Mouse (Mus musculus): ENCODE measurements at regions not wholly inside any gene's neighbourhood (a gene's known extent, or its start where the extent isn't known, plus 50 kb on each side); places are given as distances from the start of the nearest gene placed in this dataset.

GRCm38 (mm10) chr6:31106144-31106836, 147.4 kb upstream of the Klf14 start:
- H3K9me3 ChIP-seq (ENCODE audit: control insufficient read depth, low read length) = peaks cover 2% of the 10 kb centered on the region; the same call in 1 of the 2 replicates
- WGBS = 84% methylated on average over 10 of the region's 10 CpGs
- H3K4me3 ChIP-seq (ENCODE audit: low read length) = no peak overlapping the region
- H3K9ac ChIP-seq (ENCODE audit: low read depth, low read length) = no peak overlapping the region
- no peaks in the 10 kb centered on the region for H3K27me3 ChIP-seq (ENCODE audit: control insufficient read depth, insufficient read depth, low read length)
- H3K36me3 ChIP-seq (ENCODE audit: control insufficient read depth, insufficient read depth, low read length) = no peaks in the 10 kb centered on the region
- no peaks in the 10 kb centered on the region for H3K4me1 ChIP-seq (ENCODE audit: control insufficient read depth, insufficient read depth, low read length)
- no peak overlapping the region for H3K4me2 ChIP-seq (replicated peaks; ENCODE audit: low read depth, low read length)
- no peak for ATAC-seq (ENCODE audit: low FRiP score, low TSS enrichment)
- no peak overlapping the region for H3K27ac ChIP-seq (ENCODE audit: low read depth, low read length)

GRCm38 (mm10) chr6:31106856-31107359, 148.0 kb upstream of the Klf14 start:
- no peaks in the 10 kb centered on the region for H3K4me1 ChIP-seq (ENCODE audit: control insufficient read depth, insufficient read depth, low read length)
- no peak overlapping the region for H3K4me2 ChIP-seq (replicated peaks; ENCODE audit: low read depth, low read length)
- H3K36me3 ChIP-seq (ENCODE audit: control insufficient read depth, insufficient read depth, low read length) = no peaks in the 10 kb centered on the region
- no peak overlapping the region for H3K27ac ChIP-seq (ENCODE audit: low read depth, low read length)
- no peak for ATAC-seq (ENCODE audit: low FRiP score, low TSS enrichment)
- peaks cover 2% of the 10 kb centered on the region; the same call in 1 of the 2 replicates for H3K9me3 ChIP-seq (ENCODE audit: control insufficient read depth, low read length)
- no peak overlapping the region for H3K9ac ChIP-seq (ENCODE audit: low read depth, low read length)
- H3K4me3 ChIP-seq (ENCODE audit: low read length) = no peak overlapping the region
- no peaks in the 10 kb centered on the region for H3K27me3 ChIP-seq (ENCODE audit: control insufficient read depth, insufficient read depth, low read length)
- 91% methylated on average over 10 of the region's 10 CpGs for WGBS

DNA sequence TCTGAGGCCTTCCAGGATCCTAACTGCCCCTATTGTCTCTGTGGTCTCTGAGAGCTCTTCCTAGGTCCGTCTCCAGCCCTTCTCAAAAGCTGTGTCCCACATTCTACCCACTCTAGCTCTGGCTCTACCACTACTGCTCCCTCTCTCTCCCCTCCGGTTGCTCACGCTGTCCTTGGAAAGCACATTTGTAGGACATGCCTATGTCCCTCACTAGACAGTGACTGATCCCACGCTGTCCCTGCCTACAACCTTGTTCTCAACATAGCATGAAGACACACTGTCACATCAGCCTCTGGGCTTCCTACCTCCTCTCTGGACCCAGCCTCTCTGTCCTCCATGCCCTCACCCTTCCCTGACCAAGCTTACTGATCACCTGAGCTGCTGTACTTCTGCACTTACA, 148.5 kb upstream of the Klf14 start:
- Histone ChIP-seq H3K9ac (ENCODE audit: low read depth, low read length) (no peak overlapping the region), H3K27me3 (ENCODE audit: control insufficient read depth, insufficient read depth, low read length) (no peaks in the 10 kb centered on the region), H3K27ac (ENCODE audit: low read depth, low read length) (no peak overlapping the region), H3K36me3 (ENCODE audit: control insufficient read depth, insufficient read depth, low read length) (no peaks in the 10 kb centered on the region), H3K9me3 (ENCODE audit: control insufficient read depth, low read length) (peaks cover 2% of the 10 kb centered on the region; the same call in 1 of the 2 replicates), H3K4me2 (replicated peaks; ENCODE audit: low read depth, low read length) (no peak overlapping the region), H3K4me1 (ENCODE audit: control insufficient read depth, insufficient read depth, low read length) (no peaks in the 10 kb centered on the region), H3K4me3 (ENCODE audit: low read length) (no peak overlapping the region)
- ATAC-seq (ENCODE audit: low FRiP score, low TSS enrichment) = no peak
- 87% methylated on average over 4 of the region's 4 CpGs for WGBS

DNA sequence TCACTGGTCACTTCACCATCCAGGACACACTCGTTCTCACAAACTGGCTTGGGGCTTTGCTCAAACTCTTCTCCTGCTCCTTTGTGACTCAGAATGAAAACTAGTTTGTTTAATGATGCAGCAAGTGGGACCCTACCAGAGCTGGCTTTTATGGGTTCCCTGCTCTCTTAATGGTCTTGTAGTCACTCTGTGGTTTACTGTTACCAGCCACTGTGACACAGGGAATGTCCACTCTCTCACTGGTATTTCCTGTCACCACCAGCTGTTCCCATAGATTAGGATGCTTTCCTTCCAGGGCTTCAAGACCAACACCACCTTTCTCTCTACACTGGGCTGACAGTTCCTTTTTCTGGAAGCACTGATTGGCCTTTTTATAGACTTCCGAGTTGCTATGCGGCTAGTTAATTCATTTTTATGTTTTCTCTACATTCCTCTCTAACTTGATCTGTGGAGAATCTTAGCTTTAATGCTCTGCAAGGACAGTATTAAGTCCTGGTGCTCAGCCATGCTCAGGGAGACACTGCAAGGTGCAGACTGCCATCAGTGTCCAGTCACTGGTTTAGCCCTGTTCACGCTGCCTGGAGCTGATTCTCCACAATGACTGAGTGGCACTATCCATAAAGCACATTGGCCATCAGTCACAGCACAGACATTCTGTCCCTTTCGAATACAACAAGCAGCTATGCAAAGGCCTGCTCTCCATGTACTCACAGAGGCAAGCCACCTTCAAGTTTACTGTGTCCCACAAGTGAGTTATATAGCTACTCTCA, 149.2 kb upstream of the Klf14 start:
- Histone ChIP-seq H3K27me3 (ENCODE audit: control insufficient read depth, insufficient read depth, low read length) (no peaks in the 10 kb centered on the region), H3K4me3 (ENCODE audit: low read length) (no peak overlapping the region), H3K4me2 (replicated peaks; ENCODE audit: low read depth, low read length) (no peak overlapping the region), H3K4me1 (ENCODE audit: control insufficient read depth, insufficient read depth, low read length) (no peaks in the 10 kb centered on the region), H3K27ac (ENCODE audit: low read depth, low read length) (no peak overlapping the region), H3K9ac (ENCODE audit: low read depth, low read length) (no peak overlapping the region), H3K36me3 (ENCODE audit: control insufficient read depth, insufficient read depth, low read length) (no peaks in the 10 kb centered on the region), H3K9me3 (ENCODE audit: control insufficient read depth, low read length) (peaks cover 2% of the 10 kb centered on the region; the same call in 1 of the 2 replicates)
- ATAC-seq (ENCODE audit: low FRiP score, low TSS enrichment) = no peak
- 67% methylated on average over 5 of the region's 5 CpGs for WGBS

DNA sequence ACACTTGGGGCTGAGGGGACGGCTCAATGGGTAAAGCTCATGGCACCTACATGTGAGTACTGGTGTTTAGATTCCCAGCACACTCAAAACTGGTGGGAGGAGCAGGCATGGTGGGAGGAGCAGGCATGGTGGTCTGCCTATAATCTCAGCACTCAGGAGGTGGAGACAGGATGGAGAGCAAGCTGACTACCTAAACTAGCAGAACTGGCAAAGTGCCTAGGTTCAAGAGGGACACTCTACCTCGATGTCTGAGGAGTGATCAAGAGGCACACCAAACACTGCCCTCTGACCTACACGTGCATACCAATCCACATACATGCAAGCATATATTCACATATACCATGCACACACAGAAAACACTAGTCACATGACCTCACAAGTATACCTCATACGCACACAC, 150.7 kb upstream of the Klf14 start:
- WGBS = 90% methylated on average over 4 of the region's 4 CpGs
- H3K36me3 ChIP-seq (ENCODE audit: control insufficient read depth, insufficient read depth, low read length) = no peaks in the 10 kb centered on the region
- peaks cover 2% of the 10 kb centered on the region; the same call in 1 of the 2 replicates for H3K9me3 ChIP-seq (ENCODE audit: control insufficient read depth, low read length)
- no peaks in the 10 kb centered on the region for H3K4me1 ChIP-seq (ENCODE audit: control insufficient read depth, insufficient read depth, low read length)
- no peak overlapping the region for H3K4me2 ChIP-seq (replicated peaks; ENCODE audit: low read depth, low read length)
- H3K4me3 ChIP-seq (ENCODE audit: low read length) = no peak overlapping the region
- H3K27ac ChIP-seq (ENCODE audit: low read depth, low read length) = no peak overlapping the region
- H3K9ac ChIP-seq (ENCODE audit: low read depth, low read length) = no peak overlapping the region
- H3K27me3 ChIP-seq (ENCODE audit: control insufficient read depth, insufficient read depth, low read length) = no peaks in the 10 kb centered on the region
- ATAC-seq (ENCODE audit: low FRiP score, low TSS enrichment) = no peak

GRCm38 (mm10) chr6:31112293-31113077, 153.6 kb upstream of the Klf14 start:
- Histone ChIP-seq H3K4me3 (ENCODE audit: low read length) (no peak overlapping the region), H3K9me3 (ENCODE audit: control insufficient read depth, low read length) (peaks cover 2% of the 10 kb centered on the region; the same call in 1 of the 2 replicates), H3K4me2 (replicated peaks; ENCODE audit: low read depth, low read length) (no peak overlapping the region), H3K27me3 (ENCODE audit: control insufficient read depth, insufficient read depth, low read length) (no peaks in the 10 kb centered on the region), H3K9ac (ENCODE audit: low read depth, low read length) (no peak overlapping the region), H3K4me1 (ENCODE audit: control insufficient read depth, insufficient read depth, low read length) (no peaks in the 10 kb centered on the region), H3K36me3 (ENCODE audit: control insufficient read depth, insufficient read depth, low read length) (no peaks in the 10 kb centered on the region), H3K27ac (ENCODE audit: low read depth, low read length) (no peak overlapping the region)
- no peak for ATAC-seq (ENCODE audit: low FRiP score, low TSS enrichment)
- WGBS = 86% methylated on average over 13 of the region's 13 CpGs

GRCm38 (mm10) chr6:31113558-31114326, 154.9 kb upstream of the Klf14 start:
- Histone ChIP-seq H3K27me3 (ENCODE audit: control insufficient read depth, insufficient read depth, low read length) (no peaks in the 10 kb centered on the region), H3K36me3 (ENCODE audit: control insufficient read depth, insufficient read depth, low read length) (no peaks in the 10 kb centered on the region), H3K9me3 (ENCODE audit: control insufficient read depth, low read length) (peaks cover 2% of the 10 kb centered on the region; the same call in 1 of the 2 replicates), H3K4me2 (replicated peaks; ENCODE audit: low read depth, low read length) (no peak overlapping the region), H3K9ac (ENCODE audit: low read depth, low read length) (no peak overlapping the region), H3K27ac (ENCODE audit: low read depth, low read length) (no peak overlapping the region), H3K4me1 (ENCODE audit: control insufficient read depth, insufficient read depth, low read length) (no peaks in the 10 kb centered on the region), H3K4me3 (ENCODE audit: low read length) (no peak overlapping the region)
- no peak for ATAC-seq (ENCODE audit: low FRiP score, low TSS enrichment)
- WGBS = 81% methylated on average over 21 of the region's 21 CpGs
